Comparison of ENCODE assay signal across 11 mouse cellular contexts in genomic region chr7:73094059-73094458, GRCm38 (mm10).
DNase-seq lines count a peak whose midpoint lies in the region; ATAC-seq and TF ChIP-seq lines count a peak whose summit lies in the region.
"Had no signal": no experiment of that assay in that cellular context is flagged by ENCODE, and none has a peak within 500 bp of the region (broad histone marks: within the 10 kb centered on the region; RNA-seq: fewer than 3 reads in every experiment).

No protein-coding gene starts in this region.

- no peak overlapping the region for H3K27ac ChIP-seq in kidney, postnatal 0 days
- H3K27ac ChIP-seq: forebrain, embryonic 15.5 days; hindbrain, embryonic 13.5 days; stomach, embryonic 15.5 days had no signal

- peak; percentile 12 to 19 for DNase-seq in cerebellum, postnatal 14 days
- no peak for DNase-seq in cerebellum, adult 11-12 months
- DNase-seq in kidney, postnatal 0 days (ENCODE audit: low spot score) = peak; percentile 39
- DNase-seq in kidney, adult 18-20 months = no peak
- DNase-seq in Patski (ENCODE audit: low read depth, low spot score) = no peak
- peak; percentile 16 for DNase-seq in lung, postnatal 10 days
- DNase-seq in ovary, postnatal 14 days (ENCODE audit: low spot score) = no peak
- no peak for DNase-seq in cerebellum, postnatal 25 days

- no peak for ATAC-seq in kidney, postnatal 0 days (replicated peaks; ENCODE audit: low FRiP score, low read depth)
- ATAC-seq in Patski = no peak
- ATAC-seq: forebrain, embryonic 15.5 days had no signal

- no peaks in the 10 kb centered on the region for H3K36me3 ChIP-seq in kidney, postnatal 0 days (ENCODE audit: insufficient read depth, low read length)
- H3K36me3 ChIP-seq: forebrain, embryonic 15.5 days; hindbrain, embryonic 13.5 days; stomach, embryonic 15.5 days had no signal

- H3K4me2 ChIP-seq in kidney, postnatal 0 days (ENCODE audit: low read length) = no peak overlapping the region
- H3K4me2 ChIP-seq: forebrain, embryonic 15.5 days; hindbrain, embryonic 13.5 days; stomach, embryonic 15.5 days had no signal

- CTCF ChIA-PET in Patski (lab: Charles Lee) = interaction anchor here (1.3 kb wide), 1 partner anchor 25 kb away, joined by 3 read pairs; no protein-coding TSS in a partner anchor

- H3K9ac ChIP-seq in kidney, postnatal 0 days (ENCODE audit: low read depth, low read length) = no peak overlapping the region
- H3K9ac ChIP-seq: forebrain, embryonic 15.5 days; hindbrain, embryonic 13.5 days; stomach, embryonic 15.5 days had no signal

- TF ChIP-seq CTCF in kidney, postnatal 0 days (IDR thresholded peaks at IDR 0.05; ENCODE audit: low read depth) = peak; percentile 68
- TF ChIP-seq CTCF in Patski (IDR thresholded peaks at IDR 0.05) = peak; percentile 67

- no peaks in the 10 kb centered on the region for H3K27me3 ChIP-seq in kidney, postnatal 0 days (ENCODE audit: insufficient read depth, low read length)
- no peaks in the 10 kb centered on the region for H3K27me3 ChIP-seq in Patski
- H3K27me3 ChIP-seq: forebrain, embryonic 15.5 days; hindbrain, embryonic 13.5 days; stomach, embryonic 15.5 days had no signal

- WGBS in kidney, postnatal 0 days = 51% methylated on average over 3 of the region's 3 CpGs

- POLR2A ChIA-PET in Patski (lab: Charles Lee) = no interaction called here

- in situ Hi-C loops in Patski (cut with MboI; ENCODE audit: low pct_unique_long_range_greater_than_20kb) = no loop called here

- H3K4me1 ChIP-seq in kidney, postnatal 0 days (replicated peaks; ENCODE audit: insufficient read depth, low read length) = no peaks in the 10 kb centered on the region
- H3K4me1 ChIP-seq: forebrain, embryonic 15.5 days; stomach, embryonic 15.5 days had no signal

- no peaks in the 10 kb centered on the region for H3K9me3 ChIP-seq in kidney, postnatal 0 days (replicated peaks; ENCODE audit: low read length)
- H3K9me3 ChIP-seq: forebrain, embryonic 15.5 days; hindbrain, embryonic 13.5 days; stomach, embryonic 15.5 days had no signal

- no peak overlapping the region for H3K4me3 ChIP-seq in kidney, postnatal 0 days (replicated peaks; ENCODE audit: low read depth, low read length)
- H3K4me3 ChIP-seq: forebrain, embryonic 15.5 days; hindbrain, embryonic 13.5 days; stomach, embryonic 15.5 days had no signal

Comparison
In these comparisons a context has a peak if more than half of its experiments do, and no peak if none do; other contexts are left out.
1. DNase-seq: peak in cerebellum, postnatal 14 days (2 of 2), kidney, postnatal 0 days (single experiment) and lung, postnatal 10 days (single experiment); none in cerebellum, adult 11-12 months (single experiment), kidney, adult 18-20 months (single experiment), Patski (single experiment), ovary, postnatal 14 days (single experiment) and cerebellum, postnatal 25 days (0 of 2).